Mouse (Mus musculus): Measurements from ENCODE around the gene Uxs1.

The Uxs1 gene

DNA sequence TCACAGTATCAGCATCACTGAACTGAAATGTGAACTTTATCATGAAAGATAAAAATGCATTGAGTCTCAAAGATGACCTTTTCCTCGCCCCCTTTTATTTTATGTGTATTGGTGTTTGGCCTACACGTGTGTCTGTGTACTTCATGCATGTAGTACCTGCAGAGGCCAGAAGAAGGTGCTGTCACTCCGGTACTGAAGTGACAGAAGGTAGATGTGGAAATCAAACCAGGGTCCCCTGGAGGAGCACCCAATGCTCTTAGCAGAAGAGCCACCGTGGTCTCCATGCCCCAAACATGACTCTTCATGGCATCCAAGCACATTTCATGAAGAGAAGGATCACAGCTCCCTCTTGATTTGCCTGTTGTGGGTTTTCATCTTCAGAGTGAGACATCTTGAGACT is 95.5 kb downstream of the Uxs1 start:
- no peak for DNase-seq (ENCODE audit: inconsistent ontology term)

DNA sequence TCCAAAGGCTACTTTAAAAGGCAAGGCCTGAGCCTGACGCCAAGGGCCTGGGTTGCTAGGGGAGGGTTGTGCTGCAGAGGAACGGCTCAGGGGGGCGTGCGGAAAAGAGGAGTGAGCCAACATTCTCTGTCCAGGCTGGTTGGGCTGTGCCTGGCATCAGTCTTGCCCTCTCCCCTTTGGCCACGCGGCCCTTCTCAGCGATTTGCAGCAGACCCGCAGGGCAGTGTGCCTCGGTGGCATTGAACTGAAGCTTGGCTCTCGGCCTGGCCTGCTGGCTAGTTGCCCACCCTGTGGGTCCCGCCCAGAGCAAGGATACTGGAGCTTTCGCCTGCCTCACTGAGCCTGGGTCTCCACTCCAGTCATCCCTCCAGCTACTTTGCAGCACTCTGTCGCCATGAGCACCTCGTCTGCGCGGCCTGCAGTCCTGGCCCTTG is 97.1 kb downstream of the Uxs1 start, which contains the start of gene 1500015O10Rik:
Gene 1500015O10Rik (plus strand): TSS at position 112 of the 434 bp plus-strand sequence.
- peak; percentile 89 for DNase-seq (ENCODE audit: inconsistent ontology term)

DNA sequence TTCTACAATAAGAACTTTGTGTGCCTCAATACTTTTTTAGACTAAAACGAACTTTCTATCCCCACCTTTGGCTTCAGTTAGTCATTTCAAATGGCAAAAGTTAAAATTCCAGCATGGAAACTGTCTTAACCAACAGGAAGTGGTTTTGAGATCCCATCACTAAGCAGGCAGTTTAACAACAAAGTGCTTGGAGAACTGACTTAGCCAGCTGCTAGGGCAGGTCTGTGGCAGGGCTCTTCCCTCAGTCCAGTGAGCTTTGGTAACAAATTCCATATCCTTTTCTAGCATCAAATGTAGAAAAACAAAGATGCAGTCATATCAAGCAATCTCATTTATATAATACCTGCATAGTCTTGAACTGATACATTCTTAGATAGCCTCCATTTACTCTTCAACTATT is 105.1 kb downstream of the Uxs1 start:
- DNase-seq (ENCODE audit: inconsistent ontology term), result no peak

DNA sequence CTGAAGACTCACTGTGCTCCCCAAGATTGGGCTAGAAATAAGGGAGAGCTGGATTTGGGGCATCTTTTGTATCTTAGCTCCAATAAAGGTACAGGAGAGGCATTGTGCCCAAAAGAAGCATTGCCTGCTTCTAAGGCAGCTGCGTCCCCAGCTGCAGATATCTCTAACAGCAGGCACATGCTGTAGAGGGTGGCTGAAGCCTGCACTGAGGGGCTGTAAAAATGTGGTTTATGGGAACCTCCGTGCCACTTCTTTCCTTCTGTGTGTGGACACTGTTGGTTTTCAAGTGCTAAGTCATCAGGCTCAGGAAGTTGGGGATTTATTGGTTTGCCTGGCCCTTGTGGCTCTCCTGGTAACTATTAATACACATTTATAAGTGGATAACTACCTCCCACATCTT is 108.8 kb downstream of the Uxs1 start:
- DNase-seq (ENCODE audit: inconsistent ontology term), result no peak

DNA sequence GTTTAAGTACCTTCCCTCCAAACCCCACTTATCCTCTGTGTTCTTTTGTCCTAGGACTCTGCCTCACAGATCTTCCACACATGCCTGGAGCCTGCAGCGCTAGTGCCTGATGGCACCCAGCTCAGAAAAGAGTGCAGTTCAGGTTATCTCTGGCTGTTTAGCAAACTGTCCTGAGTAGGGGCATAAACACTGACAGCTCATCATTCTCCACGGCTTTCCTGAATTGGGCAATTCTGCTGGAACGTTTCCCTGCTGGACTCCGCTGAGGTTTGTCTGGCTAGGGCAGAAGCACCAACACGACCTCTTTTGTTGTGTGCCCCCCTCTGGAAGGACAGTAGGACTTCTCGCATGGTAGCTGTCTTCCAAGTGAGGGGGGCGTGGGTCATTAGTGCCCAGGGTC is 109.6 kb downstream of the Uxs1 start:
- no peak for DNase-seq (ENCODE audit: inconsistent ontology term)

DNA sequence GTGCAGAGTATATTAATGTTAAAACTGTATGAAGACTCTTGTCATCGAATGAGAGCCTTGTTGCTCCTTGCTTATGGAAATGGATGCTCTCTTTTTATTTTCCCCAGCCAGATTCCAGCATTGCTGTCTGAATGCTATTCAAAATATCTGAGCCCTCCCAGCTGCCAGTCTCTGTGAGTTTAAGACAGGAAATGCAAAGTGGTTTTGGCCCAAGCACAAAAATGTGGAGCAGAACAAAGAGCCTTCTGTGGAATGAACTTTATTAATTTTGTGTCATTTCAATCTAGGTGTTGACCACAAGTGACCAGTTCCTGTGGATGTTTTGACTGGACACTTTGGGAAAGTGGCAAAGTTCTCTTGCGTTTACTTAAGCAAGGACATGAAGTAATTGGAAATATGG is 112.8 kb downstream of the Uxs1 start:
- peak; percentile 96 for DNase-seq (ENCODE audit: inconsistent ontology term)

DNA sequence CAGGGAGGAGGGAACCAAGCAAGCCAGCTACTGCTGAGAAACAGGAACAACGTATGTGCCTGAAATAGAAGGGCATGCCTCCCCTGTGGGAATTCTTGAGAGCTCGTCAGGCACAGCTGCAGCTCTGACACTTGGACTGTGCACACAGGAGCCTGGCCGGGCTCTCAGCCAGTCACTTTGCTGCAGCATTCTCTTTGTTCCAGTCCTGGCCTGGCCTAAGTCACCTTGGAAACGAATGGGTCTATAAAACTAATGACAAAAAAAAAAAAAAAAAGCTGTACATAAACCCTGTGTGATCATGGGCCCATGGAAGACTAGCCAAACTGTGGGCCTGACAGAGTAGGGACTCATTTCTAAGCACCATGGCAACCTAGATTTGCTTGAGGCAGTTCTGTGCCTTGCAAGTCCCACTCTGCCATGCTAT is 129.0 kb downstream of the Uxs1 start:
- peak; percentile 87 for DNase-seq (ENCODE audit: inconsistent ontology term)
